Mouse (Mus musculus) CH12.LX (cell line): ENCODE data around the gene Map2k4. TPM values are rescaled to one million over a fixed set of nuclear protein-coding genes. Genes with fewer than 3 reads are reported as not detected.

Experiments used
- DNase-seq: peaks from one replicate; pipeline ENCODE4 v3.0.0-alpha.2; 2013; ENCODE audit errors: extremely low read depth
- H3K27ac ChIP-seq: 2 replicates; pipeline ENCODE4 v1.5.1; 2012; ENCODE audit warnings: low read depth, mild to moderate bottlenecking, control low read depth, moderate library complexity; ENCODE audit not compliant: insufficient read depth
- H3K27me3 ChIP-seq: replicated peaks from 2 replicates; pipeline ENCODE3; 2012; ENCODE audit warnings: inconsistent platforms
- H3K36me3 ChIP-seq, 2 experiments: replicated peaks in 1 of 2; 2 replicates each; pipeline versions ENCODE3 to v1.6.1; 2012; ENCODE audit warnings: inconsistent platforms in 1 of 2, low read length in 1 of 2, mild to moderate bottlenecking in 1 of 2, mixed read lengths in 1 of 2, moderate library complexity in 1 of 2; ENCODE audit not compliant: control insufficient read depth in 1 of 2, insufficient read depth in 1 of 2
- H3K4me1 ChIP-seq, 2 experiments: 2 replicates each; pipeline ENCODE4 v1.6.1; 2012; ENCODE audit warnings: inconsistent platforms in 1 of 2, moderate library complexity in 1 of 2; ENCODE audit not compliant: insufficient read depth in 2 of 2, control insufficient read depth in 1 of 2
- H3K4me2 ChIP-seq: 2 replicates; pipeline ENCODE4 v1.6.1; 2012; ENCODE audit warnings: low read depth, mild to moderate bottlenecking, control low read depth; ENCODE audit not compliant: poor library complexity, insufficient read depth, severe bottlenecking
- H3K4me3 ChIP-seq, 3 experiments: fragments of 150-350 bp in 1 of 3; sonication (generic) in 1 of 3; replicated peaks in 1 of 3; 2 replicates each; pipeline versions ENCODE3 to v1.5.1; 2011 to 2012; ENCODE audit warnings: low read depth in 2 of 3, low read length in 2 of 3, mild to moderate bottlenecking in 2 of 3, moderate library complexity in 2 of 3, control low read depth in 1 of 3, improper control_type of control experiment in 1 of 3, inconsistent platforms in 1 of 3, mixed read lengths in 1 of 3; ENCODE audit not compliant: poor library complexity in 1 of 3
- H3K79me2 ChIP-seq: replicated peaks from 2 replicates; pipeline ENCODE4 v1.6.1; 2012; ENCODE audit warnings: mild to moderate bottlenecking, moderate library complexity; ENCODE audit not compliant: control insufficient read depth, poor library complexity, insufficient read depth, severe bottlenecking; ENCODE audit errors: extremely low read depth
- H3K9ac ChIP-seq: 2 replicates; pipeline ENCODE4 v1.6.1; 2012; ENCODE audit warnings: low read depth, mild to moderate bottlenecking, control low read depth, moderate library complexity; ENCODE audit not compliant: insufficient read depth
- H3K9me3 ChIP-seq: replicated peaks from 2 replicates; pipeline ENCODE3; 2012; ENCODE audit warnings: low read length, inconsistent platforms, mixed read lengths
- BHLHE40 ChIP-seq: IDR thresholded peaks from 2 replicates; pipeline ENCODE4 v1.6.1; 2011; ENCODE audit warnings: mild to moderate bottlenecking, low read depth, low read length, improper control_type of control experiment
- CHD1 ChIP-seq: IDR thresholded peaks from 2 replicates; pipeline ENCODE4 v1.6.1; 2012; ENCODE audit warnings: low read depth, low read length, improper control_type of control experiment, inconsistent platforms
- CHD2 ChIP-seq: IDR thresholded peaks from 2 replicates; pipeline ENCODE4 v1.6.1; 2011; ENCODE audit warnings: low read length, improper control_type of control experiment
- E2F4 ChIP-seq: IDR thresholded peaks from 2 replicates; pipeline ENCODE4 v1.6.1; 2011; ENCODE audit warnings: low read depth, low read length, improper control_type of control experiment; ENCODE audit not compliant: insufficient replicate concordance
- ELF1 ChIP-seq: IDR thresholded peaks from 2 replicates; pipeline ENCODE4 v1.6.1; 2014; ENCODE audit warnings: low read depth, mild to moderate bottlenecking, inconsistent platforms, low read length, improper control_type of control experiment
- EP300 ChIP-seq: IDR thresholded peaks from 2 replicates; pipeline ENCODE4 v1.6.1; 2011; ENCODE audit warnings: low read length, improper control_type of control experiment
- IRF4 ChIP-seq: IDR thresholded peaks from 2 replicates; pipeline ENCODE4 v1.6.1; 2014; ENCODE audit warnings: low read depth, mild to moderate bottlenecking, inconsistent platforms, low read length, improper control_type of control experiment
- JUND ChIP-seq: conservative IDR thresholded peaks from 2 replicates; pipeline ENCODE4 v1.6.1; 2011; ENCODE audit warnings: low read depth, low read length, improper control_type of control experiment
- MAX ChIP-seq: IDR thresholded peaks from 2 replicates; pipeline ENCODE4 v1.6.1; 2011; ENCODE audit warnings: low read length, improper control_type of control experiment
- MEF2A ChIP-seq: IDR thresholded peaks from 2 replicates; pipeline ENCODE4 v1.6.1; 2014; ENCODE audit warnings: low read depth, mild to moderate bottlenecking, inconsistent platforms, low read length, improper control_type of control experiment, borderline replicate concordance
- MXI1 ChIP-seq: IDR thresholded peaks from 2 replicates; pipeline ENCODE4 v1.6.1; 2011; ENCODE audit warnings: mild to moderate bottlenecking, low read depth, low read length, improper control_type of control experiment
- MYC ChIP-seq: IDR thresholded peaks from 2 replicates; pipeline ENCODE4 v1.6.1; 2011; ENCODE audit warnings: low read depth, mild to moderate bottlenecking, improper control_type of control experiment, low read length
- NRF1 ChIP-seq: IDR thresholded peaks from 2 replicates; pipeline ENCODE4 v1.6.1; 2014; ENCODE audit warnings: low read depth, mild to moderate bottlenecking, inconsistent platforms, low read length, improper control_type of control experiment, moderate library complexity
- POLR2AphosphoS2 ChIP-seq: IDR thresholded peaks from 2 replicates; pipeline ENCODE4 v1.6.1; 2011; ENCODE audit warnings: low read depth, low read length, improper control_type of control experiment
- SIN3A ChIP-seq: IDR thresholded peaks from 2 replicates; pipeline ENCODE4 v1.6.1; 2012; ENCODE audit warnings: low read length, improper control_type of control experiment, inconsistent platforms
- SMC3 ChIP-seq: IDR thresholded peaks from 2 replicates; pipeline ENCODE4 v1.6.1; 2011; ENCODE audit warnings: low read depth, low read length, improper control_type of control experiment
- TBP ChIP-seq: conservative IDR thresholded peaks from 2 replicates; pipeline ENCODE4 v1.6.1; 2011; ENCODE audit warnings: low read depth, low read length, improper control_type of control experiment
- TCF12 ChIP-seq: IDR thresholded peaks from 2 replicates; pipeline ENCODE4 v1.6.1; 2014; ENCODE audit warnings: low read depth, mild to moderate bottlenecking, inconsistent platforms, low read length, improper control_type of control experiment
- UBTF ChIP-seq: IDR thresholded peaks from 2 replicates; pipeline ENCODE4 v1.6.1; 2012; ENCODE audit warnings: low read depth, mild to moderate bottlenecking, inconsistent platforms, low read length, improper control_type of control experiment, moderate library complexity
- USF1 ChIP-seq: IDR thresholded peaks from 2 replicates; pipeline ENCODE4 v1.6.1; 2014; ENCODE audit warnings: low read depth, mild to moderate bottlenecking, inconsistent platforms, low read length, improper control_type of control experiment
- USF2 ChIP-seq: conservative IDR thresholded peaks from 2 replicates; pipeline ENCODE4 v1.6.1; 2011; ENCODE audit warnings: low read depth, low read length, improper control_type of control experiment
- ZC3H11A ChIP-seq: IDR thresholded peaks from 2 replicates; pipeline ENCODE4 v1.6.1; 2012; ENCODE audit warnings: low read depth, mild to moderate bottlenecking, inconsistent platforms, low read length, improper control_type of control experiment
- ZKSCAN1 ChIP-seq: IDR thresholded peaks from 2 replicates; pipeline ENCODE4 v1.6.1; 2012; ENCODE audit warnings: low read depth, inconsistent platforms, low read length, improper control_type of control experiment, borderline replicate concordance
- ZNF384 ChIP-seq: IDR thresholded peaks from 2 replicates; pipeline ENCODE4 v1.6.1; 2012; ENCODE audit warnings: low read depth, low read length, improper control_type of control experiment, inconsistent platforms
- dilution Hi-C: fragments of 300-500 bp; cut with MboI; formaldehyde crosslinking; loops from 2 replicates; pipeline ENCODE4 v1.14.3; 2020; ENCODE audit warnings: low sequenced_read_pairs; ENCODE audit not compliant: extremely low pct_unique_long_range_greater_than_20kb, extremely low pct_ligation_motif_present
- in situ Hi-C: fragments of 300-500 bp; cut with MboI; formaldehyde crosslinking; loops from 3 replicates; pipeline ENCODE4 v1.14.3; 2019; ENCODE audit warnings: low sequenced_read_pairs, low pct_ligation_motif_present, low pct_unique_long_range_greater_than_20kb, mixed read lengths
- polyA plus RNA-seq: library from polyadenylated mRNA; unstranded; fragments of >175 nt; gene quantifications from 2 replicates; pipeline ENCODE4 v1.2.1, GENCODE M21; 2012; ENCODE audit warnings: low read depth; ENCODE audit not compliant: insufficient read length
- total RNA-seq, 2 experiments: library from RNA; depleted of rRNA; stranded (reverse); fragments of 300-350 nt in 1 of 2; fragments of >200 nt in 1 of 2; gene quantifications; 2 replicates each; pipeline ENCODE4 v1.2.3; 2012 to 2014

Map2k4 gene
- total and polyA plus RNA-seq, 3 experiments = 27.2 to 50.0 (median 43.3) TPM

- Histone ChIP-seq H3K4me1 (no peaks in the 10 kb centered on the region), H3K4me2 (no peak overlapping the region), H3K27me3 (no peaks in the 10 kb centered on the region), H3K9me3 (no peaks in the 10 kb centered on the region), H3K9ac (no peak overlapping the region), H3K79me2 (no peaks in the 10 kb centered on the region; the same call in 1 of the 2 replicates), H3K36me3 (peaks cover 15 to 60% of the 10 kb centered on the region in 2 experiments), H3K4me3 (no peak overlapping the region), H3K27ac (no peak overlapping the region)
- no peak for DNase-seq
- dilution Hi-C loops = no loop called here
- in situ Hi-C loops = no loop called here
- TF ChIP-seq USF2 (no peak), TBP (no peak), ZKSCAN1 (no peak), MYC (no peak), JUND (no peak), USF1 (no peak), CHD2 (no peak), BHLHE40 (no peak), EP300 (no peak), UBTF (no peak), MXI1 (no peak)
Measured at GRCm38 (mm10) chr11:65728906-65729305, 59.2 kb downstream of the Map2k4 start.

GRCm38 (mm10) chr11:65723715-65724114 is 64.4 kb downstream of the Map2k4 start:
- in situ Hi-C loops (no loop called here), dilution Hi-C loops (no loop called here)
- H3K27ac ChIP-seq = no peak overlapping the region
- peaks cover 0 to 20% of the 10 kb centered on the region in 2 experiments; a peak in 2 of 4 replicates for H3K4me1 ChIP-seq
- no peak overlapping the region for H3K4me2 ChIP-seq
- H3K9me3 ChIP-seq = no peaks in the 10 kb centered on the region
- DNase-seq = no peak
- no peak overlapping the region for H3K4me3 ChIP-seq
- H3K36me3 ChIP-seq = peaks cover 10 to 44% of the 10 kb centered on the region in 2 experiments
- H3K9ac ChIP-seq = no peak overlapping the region
- H3K79me2 ChIP-seq = no peaks in the 10 kb centered on the region; the same call in none of the 2 replicates
- TF ChIP-seq TBP (no peak), SIN3A (no peak), TCF12 (no peak), ELF1 (no peak), BHLHE40 (no peak), JUND (no peak), CHD1 (no peak), EP300 (no peak), NRF1 (no peak), IRF4 (no peak), MYC (no peak), MAX (no peak), MEF2A (no peak), SMC3 (no peak), POLR2AphosphoS2 (no peak), ZNF384 (no peak), USF1 (no peak), ZC3H11A (no peak), E2F4 (no peak)
- H3K27me3 ChIP-seq = no peaks in the 10 kb centered on the region
